Mouse (Mus musculus): ENCODE measurements at regions not wholly inside any gene's neighbourhood (a gene's known extent, or its start where the extent isn't known, plus 50 kb on each side); places are given as distances from the start of the nearest gene placed in this dataset.

DNA sequence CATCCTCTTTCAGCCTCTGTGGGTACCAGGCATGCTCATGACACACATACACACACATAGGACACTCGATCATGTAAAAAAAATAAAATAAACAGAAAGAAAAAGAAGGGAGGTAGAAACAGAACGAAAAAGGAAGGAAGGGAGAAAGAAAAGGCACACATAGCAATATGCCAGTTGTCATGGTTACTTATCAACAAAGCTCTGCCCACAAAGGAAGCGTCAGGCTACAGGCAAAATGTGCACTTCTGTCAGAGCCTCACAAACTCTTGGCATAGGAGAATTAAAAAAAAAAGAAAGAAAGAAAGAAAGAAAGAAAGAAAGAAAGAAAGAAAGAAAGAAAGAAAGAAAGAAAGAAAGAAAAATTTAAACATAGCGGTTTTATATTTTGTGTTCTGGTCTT lies 56.9 kb upstream of the Sox2 start:
- no peak for DNase-seq (ENCODE audit: low spot score)
- intact Hi-C loops (cut with DNase I), result no loop called here

DNA sequence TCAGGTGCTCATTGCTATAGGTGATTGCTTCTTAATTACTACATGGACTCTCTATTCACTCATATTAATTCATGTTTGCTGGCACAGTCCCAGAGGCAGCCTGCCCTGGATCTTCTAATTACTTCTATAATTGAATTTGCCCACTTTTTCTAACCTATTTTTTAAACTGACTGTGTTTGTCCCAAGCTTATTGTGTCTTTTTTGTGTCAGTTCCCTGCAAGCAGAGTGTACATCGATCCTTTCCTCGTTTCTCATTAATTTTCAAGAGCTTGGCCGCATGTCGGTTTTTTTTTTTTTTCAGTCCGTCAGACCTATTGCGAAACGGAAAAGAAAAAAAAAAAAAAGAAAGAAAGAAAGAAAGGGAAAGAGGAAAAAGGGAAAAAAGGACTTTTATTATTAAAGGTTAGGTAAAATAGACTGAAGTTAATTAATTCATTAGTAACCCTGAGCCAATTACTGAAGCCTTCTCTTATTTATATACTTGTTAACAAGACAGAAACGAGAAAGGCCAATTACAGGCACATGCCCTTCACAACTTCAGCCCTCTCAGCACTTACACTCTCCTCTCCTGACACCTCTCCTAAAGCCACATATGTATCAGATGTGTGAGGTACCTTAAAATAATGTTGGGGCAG lies 72.2 kb upstream of the Sox2 start:
- intact Hi-C loops (cut with DNase I), result no loop called here
- DNase-seq (ENCODE audit: low spot score), result no peak

- intact Hi-C loops (cut with DNase I), result no loop called here
- no peak for DNase-seq (ENCODE audit: low spot score)
Measured at GRCm38 (mm10) chr3:34577115-34577514, 73.1 kb upstream of the Sox2 start.

GRCm38 (mm10) chr3:34576159-34576558 lies 74.0 kb upstream of the Sox2 start:
- DNase-seq (ENCODE audit: low spot score), result no peak
- intact Hi-C loops (cut with DNase I), result no loop called here

- intact Hi-C loops (cut with DNase I), result no loop called here
- DNase-seq (ENCODE audit: low spot score), result no peak
Measured at GRCm38 (mm10) chr3:34574711-34575350, 75.4 kb upstream of the Sox2 start.

GRCm38 (mm10) chr3:34573312-34573711 lies 76.9 kb upstream of the Sox2 start:
- no peak for DNase-seq (ENCODE audit: low spot score)
- intact Hi-C loops (cut with DNase I), result no loop called here

GRCm38 (mm10) chr3:34572081-34572480 lies 78.1 kb upstream of the Sox2 start:
- intact Hi-C loops (cut with DNase I), result no loop called here
- DNase-seq (ENCODE audit: low spot score), result no peak

DNA sequence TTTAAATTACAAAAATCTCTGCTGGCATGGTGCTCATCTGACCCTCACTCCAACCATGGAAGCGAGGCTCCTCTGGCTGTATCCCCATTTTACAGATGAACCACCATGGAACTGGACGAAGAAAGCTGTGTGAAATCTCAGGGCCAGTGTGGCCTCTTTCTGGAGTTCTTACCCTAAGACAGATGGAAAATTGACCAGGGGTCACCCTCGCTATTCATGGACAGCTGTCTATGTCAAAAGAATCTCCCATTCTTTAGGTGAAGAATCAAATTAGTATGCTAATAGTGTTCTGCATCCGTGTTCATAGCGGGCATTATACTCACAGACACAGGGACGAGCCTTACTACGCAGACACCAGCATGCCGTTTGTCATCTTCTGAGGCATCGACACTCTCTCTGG lies 78.6 kb upstream of the Sox2 start:
- intact Hi-C loops (cut with DNase I), result no loop called here
- no peak for DNase-seq (ENCODE audit: low spot score)

DNA sequence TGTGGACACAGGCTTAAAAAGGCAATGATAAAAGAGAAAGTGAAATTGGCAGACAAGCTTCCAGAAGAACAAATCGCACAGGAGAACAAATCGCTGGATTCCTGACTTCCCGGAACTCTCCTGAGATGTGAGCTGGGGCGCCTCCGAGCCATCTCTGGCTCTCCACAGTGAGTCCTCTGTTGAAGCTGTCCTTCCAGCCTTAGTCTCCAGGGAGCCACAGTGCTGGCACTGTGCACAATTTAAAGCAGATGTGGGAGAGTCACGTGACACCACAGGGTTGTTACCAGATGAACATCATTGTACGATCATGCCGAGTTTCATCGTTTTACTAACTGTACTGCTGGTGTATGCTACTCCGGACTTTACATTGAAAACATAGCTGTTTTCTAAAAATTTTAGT lies 80.2 kb upstream of the Sox2 start:
- intact Hi-C loops (cut with DNase I), result no loop called here
- peak; percentile 7 for DNase-seq (ENCODE audit: low spot score)

GRCm38 (mm10) chr3:34568086-34568650 lies 82.0 kb upstream of the Sox2 start:
- no peak for DNase-seq (ENCODE audit: low spot score)

DNA sequence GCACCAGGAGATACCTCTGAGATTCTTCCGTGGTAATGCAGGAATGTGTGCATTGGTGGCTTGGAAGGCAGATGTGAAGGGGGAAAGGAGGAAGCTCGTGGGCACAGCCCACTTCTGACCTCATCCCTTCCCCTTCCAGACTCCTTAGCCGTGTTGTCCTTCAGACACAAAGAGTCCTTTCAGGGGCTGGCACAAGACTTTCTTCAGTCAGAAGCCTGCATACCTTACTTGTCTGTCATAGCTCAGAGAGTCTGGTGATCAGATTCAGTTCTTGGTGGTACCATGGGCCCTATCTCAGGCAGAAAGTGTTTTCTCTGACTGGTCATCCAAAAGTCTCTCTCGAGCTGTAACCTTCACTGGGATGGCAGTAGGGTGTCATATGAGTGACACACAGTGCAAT lies 84.8 kb upstream of the Sox2 start:
- no peak for DNase-seq (ENCODE audit: low spot score)
- intact Hi-C loops (cut with DNase I), result no loop called here

More at GRCm38 (mm10) chr3:34568086-34568650, 82.0 kb upstream of the Sox2 start:
- intact Hi-C loops (cut with DNase I), result no loop called here

GRCm38 (mm10) chr3:34562893-34563292 lies 87.3 kb upstream of the Sox2 start:
- intact Hi-C loops (cut with DNase I), result no loop called here
- no peak for DNase-seq (ENCODE audit: low spot score)

DNA sequence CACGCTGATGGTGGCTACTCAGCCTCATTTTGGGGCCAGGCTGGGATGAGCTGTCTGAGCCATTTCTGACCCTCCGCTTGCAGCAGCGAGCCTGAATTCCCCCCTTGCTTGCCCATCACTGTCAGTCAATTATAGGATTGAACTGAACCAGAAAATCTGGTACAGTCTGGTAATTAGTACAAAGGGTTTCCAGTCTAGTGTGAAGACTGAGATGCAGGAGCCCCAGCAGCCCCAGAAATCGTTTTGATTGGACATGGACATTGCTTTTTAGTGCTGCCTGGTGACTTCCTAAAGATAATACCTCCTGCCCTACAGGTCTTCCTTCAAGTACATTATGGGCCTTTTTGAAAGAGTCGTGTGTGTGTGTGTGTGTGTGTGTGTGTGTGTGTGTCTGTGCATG lies 88.5 kb upstream of the Sox2 start:
- DNase-seq (ENCODE audit: low spot score), result no peak
- intact Hi-C loops (cut with DNase I), result no loop called here

DNA sequence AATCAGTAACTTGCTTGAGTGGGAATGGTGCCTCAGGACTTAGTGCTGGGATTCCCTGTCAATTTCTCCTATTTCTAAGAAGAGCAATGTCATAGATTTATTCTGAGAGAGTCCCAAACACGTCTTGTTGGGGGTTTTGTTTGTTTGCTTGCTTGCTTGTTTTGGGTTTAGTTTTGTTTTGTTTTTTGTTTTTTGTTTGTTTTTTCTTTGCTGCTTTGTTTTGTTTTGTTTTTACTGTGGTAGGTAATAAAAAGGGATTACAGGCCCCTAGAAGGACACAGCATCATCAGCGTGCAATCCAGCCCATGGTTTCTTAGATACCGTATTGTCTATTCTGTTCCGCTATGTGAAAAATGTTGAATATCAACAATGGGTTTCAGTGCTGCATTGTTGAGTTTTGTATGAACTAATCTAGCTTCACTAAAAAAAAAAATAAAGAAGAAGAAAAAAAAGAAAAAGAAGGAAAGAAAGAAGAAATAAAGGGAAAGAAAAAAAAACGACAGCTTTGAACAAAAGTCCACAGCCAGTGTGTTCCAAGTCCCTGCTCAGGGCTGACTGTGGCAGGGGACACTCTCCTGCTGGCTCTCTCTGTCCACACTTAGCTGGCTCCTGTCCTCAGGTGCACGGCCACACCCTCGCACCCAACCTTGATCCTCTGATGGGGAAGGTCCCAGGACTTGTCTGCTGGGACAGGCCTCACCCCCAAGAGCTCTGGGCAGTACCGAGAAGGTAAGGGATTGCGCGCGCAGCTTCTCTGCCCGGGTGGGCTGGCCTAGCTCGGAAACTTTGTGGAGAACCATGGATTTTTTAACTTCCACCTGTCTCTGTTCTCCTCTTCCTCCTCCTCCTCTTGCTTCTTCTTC lies 90.1 kb upstream of the Sox2 start:
- intact Hi-C loops (cut with DNase I), result no loop called here
- no peak for DNase-seq (ENCODE audit: low spot score)

DNA sequence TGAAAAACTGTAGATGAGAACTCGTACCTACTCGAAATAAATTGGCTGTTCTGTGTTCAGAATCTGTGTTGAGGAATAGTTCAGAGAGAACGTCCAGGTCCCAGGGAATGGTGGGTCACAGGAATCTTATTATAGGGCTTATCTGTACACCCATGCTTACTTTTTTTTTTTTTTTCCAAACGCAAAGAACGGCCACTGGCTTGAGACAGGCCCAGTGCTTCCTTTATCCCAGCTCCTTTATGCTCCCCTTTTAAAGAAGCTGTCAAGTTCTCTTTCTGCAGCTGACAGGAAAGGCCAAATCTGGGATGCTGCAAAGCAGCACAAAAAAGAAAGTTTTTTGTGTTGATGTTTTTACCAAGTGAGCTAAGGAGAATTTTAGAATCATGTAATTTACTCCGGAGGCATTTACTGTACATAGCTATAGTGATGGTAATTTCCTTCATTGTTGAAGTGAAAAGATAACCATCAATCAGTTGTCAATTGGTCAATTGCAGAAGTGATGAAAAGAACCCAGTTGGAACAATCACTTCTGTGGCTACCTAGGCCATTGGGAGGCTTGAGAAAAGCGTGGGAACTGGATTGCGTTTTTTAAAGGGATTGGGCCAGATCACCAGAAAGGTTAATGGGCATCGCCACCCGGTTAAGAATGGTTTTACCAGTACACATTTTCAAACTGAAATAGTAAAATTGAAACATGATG lies 91.2 kb upstream of the Sox2 start:
- no peak for DNase-seq (ENCODE audit: low spot score)
- intact Hi-C loops (cut with DNase I), result no loop called here

DNA sequence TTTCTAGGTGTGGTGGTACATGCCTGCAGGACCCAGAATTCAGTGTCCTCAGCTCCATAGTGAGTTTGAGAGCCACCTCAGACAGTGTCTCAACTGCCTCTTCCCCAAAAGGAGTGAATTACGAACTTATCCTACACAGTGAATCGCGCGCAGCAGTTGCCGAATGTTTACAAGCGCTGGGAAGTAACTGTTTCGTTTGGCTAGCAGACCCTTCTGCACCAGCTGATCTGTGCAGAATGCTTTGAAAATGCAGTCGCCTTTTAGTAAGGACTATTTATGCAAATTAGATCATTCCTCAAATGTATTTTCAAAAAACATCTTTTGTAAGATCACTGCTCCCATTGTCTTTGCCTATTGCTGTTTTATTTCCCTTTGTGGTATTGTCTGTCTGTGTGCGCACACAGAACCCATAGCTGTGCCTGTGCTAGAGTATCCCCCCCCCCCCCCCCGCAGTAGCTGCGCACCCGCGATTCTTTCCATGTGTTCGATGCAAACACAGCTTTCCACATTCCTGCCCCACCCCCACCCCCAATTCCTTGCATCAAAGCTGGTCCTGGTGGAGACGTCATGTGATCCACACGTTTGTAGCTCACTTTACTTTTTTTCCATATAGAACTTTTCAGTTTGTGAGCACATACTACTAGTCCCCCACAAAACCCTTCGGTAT lies 97.5 kb upstream of the Sox2 start:
- no peak for DNase-seq (ENCODE audit: low spot score)
- intact Hi-C loops (cut with DNase I), result no loop called here

- no peak for DNase-seq (ENCODE audit: low spot score)
- intact Hi-C loops (cut with DNase I), result no loop called here
Measured at GRCm38 (mm10) chr3:34551069-34551468, 99.1 kb upstream of the Sox2 start.

DNA sequence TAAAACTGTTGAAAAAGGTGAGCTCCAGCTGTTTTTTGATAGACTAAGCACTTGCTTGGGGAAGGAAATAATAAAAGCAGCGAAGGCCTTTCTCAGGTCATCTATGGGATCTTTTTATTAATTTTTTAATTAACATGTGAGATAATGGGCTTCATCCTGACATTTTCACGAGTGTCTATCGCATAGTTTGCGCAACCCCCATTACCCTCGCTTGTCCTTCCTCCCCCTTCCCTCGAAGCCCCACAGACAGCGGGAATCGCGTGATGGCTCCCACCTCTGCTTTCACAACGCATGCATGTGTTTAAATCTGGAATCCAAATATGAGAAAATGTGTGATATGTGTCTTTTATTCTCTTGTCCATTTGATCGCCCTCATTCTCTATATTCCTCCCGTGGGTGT lies 100.0 kb upstream of the Sox2 start:
- DNase-seq (ENCODE audit: low spot score), result no peak
- intact Hi-C loops (cut with DNase I), result no loop called here

- intact Hi-C loops (cut with DNase I), result no loop called here
- no peak for DNase-seq (ENCODE audit: low spot score)
Measured at GRCm38 (mm10) chr3:34532451-34532850, 117.8 kb upstream of the Sox2 start.

DNA sequence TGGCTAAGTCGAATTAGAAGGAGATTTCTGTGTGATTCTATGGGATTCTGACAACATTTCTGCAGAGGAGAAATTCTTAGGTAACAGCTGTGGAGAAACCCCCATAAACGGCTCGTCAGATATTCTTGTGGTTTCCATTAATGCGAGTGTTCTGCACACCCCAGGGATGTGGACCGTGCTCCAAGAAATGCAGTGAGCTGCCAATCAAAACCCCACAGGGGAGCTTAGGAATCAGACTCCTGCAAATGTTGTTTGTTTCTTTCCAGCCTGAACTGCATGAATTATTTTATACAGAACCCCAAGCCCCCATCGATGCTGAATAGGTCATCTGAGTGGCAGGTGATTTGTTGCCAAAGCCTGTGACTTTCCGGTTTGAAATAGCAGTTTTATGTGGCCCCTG lies 118.4 kb upstream of the Sox2 start:
- DNase-seq (ENCODE audit: low spot score), result no peak
- intact Hi-C loops (cut with DNase I), result no loop called here
